Mouse (Mus musculus) small intestine, adult 2 months (tissue): ENCODE measurements around the gene Pank1.

ENCODE experiments used
- CTCF ChIP-seq: fragments of 200-500 bp; IDR thresholded peaks from 2 replicates; pipeline ENCODE4 v1.5.1; 2012; ENCODE audit warnings: low read depth, mild to moderate bottlenecking, control low read depth, inconsistent platforms, low read length, moderate library complexity, mixed read lengths; ENCODE audit not compliant: insufficient replicate concordance, insufficient read length; ENCODE audit errors: extremely low read depth
- POLR2A ChIP-seq: fragments of 200-500 bp; IDR thresholded peaks from 2 replicates; pipeline ENCODE4 v1.6.1; 2012; ENCODE audit warnings: low read depth, mild to moderate bottlenecking, control low read depth, inconsistent platforms, low read length, moderate library complexity

DNA sequence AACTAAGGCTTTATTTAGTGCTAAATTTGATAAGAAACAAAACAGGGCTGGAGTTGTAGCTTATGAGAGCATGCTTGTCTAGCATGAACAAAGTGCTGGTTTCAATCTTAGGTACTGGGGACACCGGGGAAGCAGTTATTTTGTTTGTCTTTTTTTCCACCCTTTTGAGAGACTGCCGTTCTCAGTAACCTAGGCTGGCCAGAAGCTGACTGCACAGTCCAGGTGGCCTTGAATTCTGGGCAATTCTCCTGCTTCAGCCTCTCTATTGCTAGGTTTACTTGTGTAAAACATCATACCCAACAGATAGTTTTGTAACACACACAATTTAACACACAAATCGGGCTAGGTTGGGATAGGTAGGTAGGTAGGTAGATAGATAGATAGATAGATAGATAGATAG lies 9.9 kb downstream of the Pank1 start:
- no peak for TF ChIP-seq CTCF
- TF ChIP-seq POLR2A, result no peak
